Mouse (Mus musculus): Measurements from ENCODE around the gene Dalrd3. TPM values are rescaled to one million over a fixed set of nuclear protein-coding genes. Genes with fewer than 3 reads are reported as not detected.

The Dalrd3 gene
- total and polyA plus RNA-seq, 3 experiments = 85.8 to 126 TPM; not detected in 1

DNA sequence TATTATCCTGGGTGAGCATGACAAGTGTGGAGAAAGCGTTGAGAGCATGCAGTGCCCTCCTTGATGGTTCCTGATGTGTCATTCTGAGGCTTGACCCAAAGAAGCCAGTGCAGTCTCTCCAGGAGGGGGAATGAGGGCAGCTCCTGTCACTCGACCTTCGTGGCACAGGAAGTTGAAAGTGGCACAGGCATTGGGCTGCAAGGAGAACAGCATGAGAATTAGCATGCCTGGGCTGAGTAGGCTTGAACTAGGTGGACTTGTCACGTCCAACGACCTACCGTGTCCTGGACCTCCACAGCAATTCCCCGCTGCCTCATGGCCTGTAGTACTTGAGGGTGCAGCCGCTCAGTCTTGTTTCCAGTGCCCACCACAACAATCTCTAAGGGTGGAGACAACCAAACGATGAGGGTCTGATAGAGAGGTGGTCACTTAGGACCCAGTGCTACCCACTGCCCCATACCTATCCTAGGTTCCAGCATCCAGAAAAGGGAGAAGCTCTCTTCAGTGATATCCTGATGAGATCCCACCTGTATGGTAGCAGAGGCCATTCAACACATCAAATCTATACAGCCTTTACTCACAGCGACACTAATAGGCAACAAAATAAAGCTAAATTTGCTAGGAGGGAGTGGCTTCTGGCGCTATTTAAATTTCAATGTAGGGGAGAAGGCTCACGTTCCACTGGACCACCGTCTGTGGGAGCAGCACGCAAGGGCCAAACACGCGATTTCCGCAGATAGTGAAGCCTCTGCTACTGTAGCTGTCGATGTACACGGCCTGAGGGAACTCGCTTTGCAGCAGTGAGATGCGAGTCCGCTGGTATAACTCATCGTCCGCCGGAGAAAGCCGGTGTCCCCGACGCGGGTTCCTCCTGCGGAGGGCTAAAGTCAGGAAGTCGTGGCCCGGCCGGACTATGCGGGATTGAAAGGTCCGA is 3.5 kb upstream of the Dalrd3 start:
- Histone ChIP-seq H3K27me3 (ENCODE audit: control insufficient read depth in 1 of 2, insufficient read depth in 2 of 2, low read length in 2 of 2) (no peaks in the 10 kb centered on the region), H3K4me1 (ENCODE audit: control insufficient read depth in 1 of 2, insufficient read depth in 2 of 2, low read length in 2 of 2) (peaks cover 0 to 50% of the 10 kb centered on the region in 2 experiments; a peak in 3 of 4 replicates), H3K79me2 (ENCODE audit: control insufficient read depth, insufficient read depth, low read length, poor library complexity) (peaks cover 41% of the 10 kb centered on the region), H3K36me3 (ENCODE audit: control insufficient read depth in 1 of 2, insufficient read depth in 2 of 2, low read length in 2 of 2) (peaks cover 4 to 35% of the 10 kb centered on the region in 2 experiments), H3K9me3 (replicated peaks; ENCODE audit: insufficient read depth, low read length) (no peaks in the 10 kb centered on the region), H3K27ac (ENCODE audit: control insufficient read depth, low read depth, low read length) (peak overlapping the region; percentile 90), H3K9ac (ENCODE audit: control insufficient read depth, low read depth, low read length, poor library complexity, severe bottlenecking) (peak overlapping the region; percentile 89), H3K4me3 (ENCODE audit: control insufficient read depth in 1 of 2, insufficient read depth in 1 of 2, low read depth in 2 of 2, low read length in 2 of 2) (peak overlapping the region; percentile 66 to 79)
- peak; percentile 49 for DNase-seq (ENCODE audit: low read depth, low spot score)
- TF ChIP-seq TBP (IDR thresholded peaks at IDR 0.05; ENCODE audit: low read depth, low read length) (no peak), USF1 (IDR thresholded peaks at IDR 0.05; ENCODE audit: low read depth, low read length) (no peak), NELFE (IDR thresholded peaks at IDR 0.05; ENCODE audit: low read depth, low read length) (peak; percentile 49; the same call in 1 of the 2 replicates), KAT2A (conservative IDR thresholded peaks at IDR 0.05; ENCODE audit: low read depth, low read length) (no peak), POLR2AphosphoS5 (IDR thresholded peaks at IDR 0.05; ENCODE audit: borderline replicate concordance, low read depth, low read length) (0 out of 2 replicates have a peak, but pooled peaks have one; percentile 65), ZNF384 (IDR thresholded peaks at IDR 0.05; ENCODE audit: low read depth, low read length) (no peak), MAFK (IDR thresholded peaks at IDR 0.05; ENCODE audit: borderline replicate concordance, low read depth, low read length) (no peak), CHD2 (IDR thresholded peaks at IDR 0.05; ENCODE audit: low read length) (peak; percentile 21; the same call in 1 of the 2 replicates), ZMIZ1 (IDR thresholded peaks at IDR 0.05; ENCODE audit: low read depth, low read length) (peak; percentile 78), BHLHE40 (IDR thresholded peaks at IDR 0.05; ENCODE audit: borderline replicate concordance, low read depth, low read length) (peak; percentile 32; the same call in 1 of the 2 replicates), RAD21 (IDR thresholded peaks at IDR 0.05; ENCODE audit: low read depth, low read length) (no peak), POLR2A (IDR thresholded peaks at IDR 0.05; ENCODE audit: control insufficient read depth in 1 of 2, insufficient read depth in 1 of 2, low read depth in 1 of 2, low read length in 2 of 2, poor library complexity in 1 of 2) (peak in 1 of 2 experiments; percentile 13; a peak in 1 of 4 replicates), CHD1 (IDR thresholded peaks at IDR 0.05; ENCODE audit: low read depth, low read length) (peak; percentile 86; the same call in 1 of the 2 replicates), POLR2AphosphoS2 (IDR thresholded peaks at IDR 0.05; ENCODE audit: low read length) (peak; percentile 91), ZC3H11A (IDR thresholded peaks at IDR 0.05; ENCODE audit: low read depth, low read length) (no peak), SIN3A (IDR thresholded peaks at IDR 0.05; ENCODE audit: low read length) (peak; percentile 40), MXI1 (IDR thresholded peaks at IDR 0.05; ENCODE audit: low read depth, low read length) (0 out of 2 replicates have a peak, but pooled peaks have one; percentile 23)
